Mouse (Mus musculus): ENCODE measurements around the gene Ubxn6. TPM values are rescaled to one million over a fixed set of nuclear protein-coding genes. Genes with fewer than 3 reads are reported as not detected.

Ubxn6 gene
- polyA plus RNA-seq, 1 experiment from 2014 or later, result 30.2 TPM

- 85% methylated on average over 5 of the region's 5 CpGs for WGBS
- Histone ChIP-seq H3K9me3 (no peaks in the 10 kb centered on the region), H3K4me3 (no peak overlapping the region), H3K4me1 (peaks cover 15% of the 10 kb centered on the region), H3K27ac (no peak overlapping the region), H3K27me3 (ENCODE audit: poor library complexity, severe bottlenecking) (no peaks in the 10 kb centered on the region), H3K36me3 (replicated peaks) (peaks cover 85% of the 10 kb centered on the region)
- DNase-seq (ENCODE audit: extremely low spot score, low spot score), result no peak
Observed at GRCm38 (mm10) chr17:56024931-56025330, 49.9 kb downstream of the Ubxn6 start.

DNA sequence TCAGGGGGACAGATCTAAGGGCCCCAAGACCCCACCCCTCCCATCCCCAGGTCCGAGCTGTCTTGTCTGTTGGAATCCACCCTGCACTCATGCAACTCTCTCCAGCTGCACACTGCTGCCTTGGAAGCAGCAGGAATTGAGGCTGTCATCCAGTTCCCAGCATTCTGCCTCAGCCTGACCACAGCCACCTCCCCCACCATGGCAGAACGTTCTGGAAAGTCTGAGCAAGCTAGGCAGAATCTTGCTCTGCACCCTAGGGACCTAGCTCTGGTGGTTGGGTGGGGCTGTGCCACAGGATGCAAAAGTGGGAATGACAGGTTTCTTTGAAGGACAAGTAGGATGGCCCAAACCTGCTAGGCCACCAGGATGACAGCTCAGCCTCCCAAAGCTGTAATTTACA lies 50.4 kb downstream of the Ubxn6 start:
- Histone ChIP-seq H3K27ac (no peak overlapping the region), H3K36me3 (replicated peaks) (peaks cover 85% of the 10 kb centered on the region), H3K4me1 (peaks cover 15% of the 10 kb centered on the region), H3K4me3 (no peak overlapping the region), H3K9me3 (no peaks in the 10 kb centered on the region), H3K27me3 (ENCODE audit: poor library complexity, severe bottlenecking) (no peaks in the 10 kb centered on the region)
- 83% methylated on average over 2 of the region's 2 CpGs for WGBS
- no peak for DNase-seq (ENCODE audit: extremely low spot score, low spot score)

- WGBS, result 81% methylated on average over 5 of the region's 5 CpGs
- Histone ChIP-seq H3K36me3 (replicated peaks) (peaks cover 85% of the 10 kb centered on the region), H3K27ac (peak overlapping the region; percentile 48; the same call in 1 of the 2 replicates)
Observed at GRCm38 (mm10) chr17:56023386-56023785, 51.4 kb downstream of the Ubxn6 start.

GRCm38 (mm10) chr17:56022989-56023290 lies 51.9 kb downstream of the Ubxn6 start:
- Histone ChIP-seq H3K36me3 (replicated peaks) (peaks cover 85% of the 10 kb centered on the region), H3K4me3 (no peak overlapping the region), H3K27me3 (ENCODE audit: poor library complexity, severe bottlenecking) (no peaks in the 10 kb centered on the region), H3K9me3 (no peaks in the 10 kb centered on the region), H3K4me1 (peaks cover 15% of the 10 kb centered on the region), H3K27ac (peak overlapping the region; percentile 48; the same call in 1 of the 2 replicates)
- 93% methylated on average over 4 of the region's 4 CpGs for WGBS
- no peak for DNase-seq (ENCODE audit: extremely low spot score, low spot score)

More at GRCm38 (mm10) chr17:56023386-56023785, 51.4 kb downstream of the Ubxn6 start:
- H3K27me3 ChIP-seq (ENCODE audit: poor library complexity, severe bottlenecking), result no peaks in the 10 kb centered on the region
- H3K4me3 ChIP-seq, result no peak overlapping the region
- H3K4me1 ChIP-seq, result peaks cover 15% of the 10 kb centered on the region
- no peaks in the 10 kb centered on the region for H3K9me3 ChIP-seq
- DNase-seq (ENCODE audit: extremely low spot score, low spot score), result no peak

- no peak overlapping the region for H3K4me3 ChIP-seq
- peaks cover 85% of the 10 kb centered on the region for H3K36me3 ChIP-seq (replicated peaks)
- 86% methylated on average over 2 of the region's 2 CpGs for WGBS
- peaks cover 15% of the 10 kb centered on the region for H3K4me1 ChIP-seq
- DNase-seq (ENCODE audit: extremely low spot score, low spot score), result no peak
- H3K27me3 ChIP-seq (ENCODE audit: poor library complexity, severe bottlenecking), result no peaks in the 10 kb centered on the region
- no peak overlapping the region for H3K27ac ChIP-seq
- H3K9me3 ChIP-seq, result no peaks in the 10 kb centered on the region
Observed at GRCm38 (mm10) chr17:56022131-56022988, 52.5 kb downstream of the Ubxn6 start.

DNA sequence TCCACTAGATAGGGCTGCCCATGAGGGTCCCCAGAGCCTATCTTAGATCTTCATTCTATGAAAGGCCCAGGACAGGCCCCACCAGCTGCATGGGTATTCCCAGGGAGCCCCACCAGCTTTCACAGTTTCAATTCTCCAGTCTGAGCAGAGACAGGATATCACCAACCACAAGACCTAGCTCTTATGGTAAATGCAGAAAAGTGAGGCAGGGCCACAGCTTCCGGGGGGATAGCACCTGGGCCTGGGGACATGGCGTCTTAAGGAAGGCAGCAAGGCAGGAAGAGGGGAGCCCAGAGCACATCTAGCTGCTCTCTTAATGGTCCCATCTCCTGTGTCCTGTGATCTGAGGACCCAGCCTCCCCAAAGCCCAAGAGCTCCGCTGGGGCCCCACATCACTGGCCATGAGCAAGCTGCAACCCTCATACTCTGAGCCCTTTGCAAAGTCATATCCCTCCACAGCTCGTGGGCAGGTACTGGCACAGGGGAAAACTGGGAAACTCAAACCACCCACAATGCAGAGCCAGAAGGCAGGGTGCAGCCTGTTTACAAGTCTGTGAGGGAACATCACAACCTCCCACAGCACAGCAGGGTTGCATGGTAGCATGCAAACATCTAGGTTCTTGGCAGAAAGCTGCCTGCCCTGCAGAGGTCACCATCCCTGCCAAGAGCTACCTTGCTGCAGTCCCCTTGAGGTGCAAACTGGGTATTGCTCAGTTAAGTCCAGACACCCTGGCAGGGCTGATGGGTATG lies 53.5 kb downstream of the Ubxn6 start:
- no peak for DNase-seq (ENCODE audit: extremely low spot score, low spot score)
- WGBS, result 88% methylated on average over 4 of the region's 4 CpGs
- Histone ChIP-seq H3K9me3 (no peaks in the 10 kb centered on the region), H3K27ac (no peak overlapping the region), H3K27me3 (ENCODE audit: poor library complexity, severe bottlenecking) (no peaks in the 10 kb centered on the region), H3K36me3 (replicated peaks) (peaks cover 88% of the 10 kb centered on the region), H3K4me3 (no peak overlapping the region), H3K4me1 (peaks cover 15% of the 10 kb centered on the region)

GRCm38 (mm10) chr17:56020400-56021084 lies 54.3 kb downstream of the Ubxn6 start:
- Histone ChIP-seq H3K4me3 (no peak overlapping the region), H3K27me3 (ENCODE audit: poor library complexity, severe bottlenecking) (no peaks in the 10 kb centered on the region), H3K9me3 (no peaks in the 10 kb centered on the region), H3K36me3 (replicated peaks) (peaks cover 88% of the 10 kb centered on the region), H3K4me1 (peaks cover 15% of the 10 kb centered on the region), H3K27ac (no peak overlapping the region)
- no peak for DNase-seq (ENCODE audit: extremely low spot score, low spot score)
- 90% methylated on average over 6 of the region's 6 CpGs for WGBS

- no peak overlapping the region for H3K4me3 ChIP-seq
- H3K36me3 ChIP-seq (replicated peaks), result peaks cover 90% of the 10 kb centered on the region
- WGBS, result 81% methylated on average over 20 of the region's 20 CpGs
- peaks cover 12% of the 10 kb centered on the region for H3K4me1 ChIP-seq
- H3K9me3 ChIP-seq, result no peaks in the 10 kb centered on the region
- no peaks in the 10 kb centered on the region for H3K27me3 ChIP-seq (ENCODE audit: poor library complexity, severe bottlenecking)
- H3K27ac ChIP-seq, result no peak overlapping the region
- DNase-seq (ENCODE audit: extremely low spot score, low spot score), result no peak
Observed at GRCm38 (mm10) chr17:56018347-56019131, 56.3 kb downstream of the Ubxn6 start.

GRCm38 (mm10) chr17:56017848-56018247 lies 57.0 kb downstream of the Ubxn6 start:
- no peak overlapping the region for H3K4me3 ChIP-seq
- peaks cover 5% of the 10 kb centered on the region; the same call in 1 of the 2 replicates for H3K4me1 ChIP-seq
- 92% methylated on average over 7 of the region's 7 CpGs for WGBS
- H3K36me3 ChIP-seq (replicated peaks), result peaks cover 90% of the 10 kb centered on the region
- no peaks in the 10 kb centered on the region for H3K9me3 ChIP-seq
- no peak for DNase-seq (ENCODE audit: extremely low spot score, low spot score)
- H3K27me3 ChIP-seq (ENCODE audit: poor library complexity, severe bottlenecking), result no peaks in the 10 kb centered on the region
- no peak overlapping the region for H3K27ac ChIP-seq

Other genes starting within 250 kb of the Ubxn6 start
- 9.1 and 10.5 TPM in 2 replicates for gene Zfp119a, start 196.1 kb downstream of the Ubxn6 start, polyA plus RNA-seq (2016; fragmentation: Nextera tagmentation; extraction: Ambion mirVana)
- 12.9 and 15.3 TPM in 2 replicates for gene Zfp959, start 182.9 kb downstream of the Ubxn6 start, polyA plus RNA-seq (2016; fragmentation: Nextera tagmentation; extraction: Ambion mirVana)
- 6.4 and 6.6 TPM in 2 replicates for gene Zfp119b, start 125.5 kb downstream of the Ubxn6 start, polyA plus RNA-seq (2016; fragmentation: Nextera tagmentation; extraction: Ambion mirVana)
- gene Ebi3, start 122.4 kb downstream of the Ubxn6 start, polyA plus RNA-seq (2016; fragmentation: Nextera tagmentation; extraction: Ambion mirVana), result 1.4 and 1.9 TPM in 2 replicates
- 29.2 and 30.4 TPM in 2 replicates for gene Yju2, start 115.9 kb downstream of the Ubxn6 start, polyA plus RNA-seq (2016; fragmentation: Nextera tagmentation; extraction: Ambion mirVana)
- gene Shd, start 104.6 kb downstream of the Ubxn6 start, polyA plus RNA-seq (2016; fragmentation: Nextera tagmentation; extraction: Ambion mirVana), result 42.1 and 50.3 TPM in 2 replicates
- gene Fsd1, start 88.5 kb downstream of the Ubxn6 start, polyA plus RNA-seq (2016; fragmentation: Nextera tagmentation; extraction: Ambion mirVana), result 74.4 and 80.9 TPM in 2 replicates
- 5.6 and 7.4 TPM in 2 replicates for gene Stap2, start 69.4 kb downstream of the Ubxn6 start, polyA plus RNA-seq (2016; fragmentation: Nextera tagmentation; extraction: Ambion mirVana)
- 105 and 114 TPM in 2 replicates for gene Mpnd, start 69.3 kb downstream of the Ubxn6 start, polyA plus RNA-seq (2016; fragmentation: Nextera tagmentation; extraction: Ambion mirVana)
- 152 and 157 TPM in 2 replicates for gene Sh3gl1, start 38.4 kb downstream of the Ubxn6 start, polyA plus RNA-seq (2016; fragmentation: Nextera tagmentation; extraction: Ambion mirVana)
- 53.9 and 54.7 TPM in 2 replicates for gene Chaf1a, start 34.6 kb downstream of the Ubxn6 start, polyA plus RNA-seq (2016; fragmentation: Nextera tagmentation; extraction: Ambion mirVana)
- gene Hdgfl2, start 4.6 kb upstream of the Ubxn6 start, polyA plus RNA-seq (2016; fragmentation: Nextera tagmentation; extraction: Ambion mirVana), result 188 and 200 TPM in 2 replicates
- gene Plin4, start 34.8 kb upstream of the Ubxn6 start, polyA plus RNA-seq (2016; fragmentation: Nextera tagmentation; extraction: Ambion mirVana), result 0.05 and 0.09 TPM in 2 replicates
- 0.25 and 0.33 TPM in 2 replicates for gene Plin5, start 42.6 kb upstream of the Ubxn6 start, polyA plus RNA-seq (2016; fragmentation: Nextera tagmentation; extraction: Ambion mirVana)
- not detected in 2 replicates for gene Lrg1, start 47.0 kb upstream of the Ubxn6 start, polyA plus RNA-seq (2016; fragmentation: Nextera tagmentation; extraction: Ambion mirVana)
- 0.44 and 0.67 TPM in 2 replicates for gene Sema6b, start 65.3 kb upstream of the Ubxn6 start, polyA plus RNA-seq (2016; fragmentation: Nextera tagmentation; extraction: Ambion mirVana)
- gene Tnfaip8l1, start 87.4 kb upstream of the Ubxn6 start, polyA plus RNA-seq (2016; fragmentation: Nextera tagmentation; extraction: Ambion mirVana), result 7.4 and 8.1 TPM in 2 replicates
- gene Mydgf, start 108.9 kb upstream of the Ubxn6 start, polyA plus RNA-seq (2016; fragmentation: Nextera tagmentation; extraction: Ambion mirVana), result 75.5 and 78.5 TPM in 2 replicates
- 49.7 and 51.2 TPM in 2 replicates for gene Dpp9, start 143.9 kb upstream of the Ubxn6 start, polyA plus RNA-seq (2016; fragmentation: Nextera tagmentation; extraction: Ambion mirVana)
- 11.5 and 13.2 TPM in 2 replicates for gene Fem1a, start 181.8 kb upstream of the Ubxn6 start, polyA plus RNA-seq (2016; fragmentation: Nextera tagmentation; extraction: Ambion mirVana)
- 2.4 and 2.6 TPM in 2 replicates for gene Ticam1, start 201.8 kb upstream of the Ubxn6 start, polyA plus RNA-seq (2016; fragmentation: Nextera tagmentation; extraction: Ambion mirVana)
- 58.3 and 59.0 TPM in 2 replicates for gene Plin3, start 217.8 kb upstream of the Ubxn6 start, polyA plus RNA-seq (2016; fragmentation: Nextera tagmentation; extraction: Ambion mirVana)
- not detected in 2 replicates for gene Arrdc5, start 225.3 kb upstream of the Ubxn6 start, polyA plus RNA-seq (2016; fragmentation: Nextera tagmentation; extraction: Ambion mirVana)
- gene Uhrf1, start 228.3 kb upstream of the Ubxn6 start, polyA plus RNA-seq (2016; fragmentation: Nextera tagmentation; extraction: Ambion mirVana), result 331 and 343 TPM in 2 replicates